35 mouse cellular contexts compared by ENCODE assay signal in the genomic region with DNA sequence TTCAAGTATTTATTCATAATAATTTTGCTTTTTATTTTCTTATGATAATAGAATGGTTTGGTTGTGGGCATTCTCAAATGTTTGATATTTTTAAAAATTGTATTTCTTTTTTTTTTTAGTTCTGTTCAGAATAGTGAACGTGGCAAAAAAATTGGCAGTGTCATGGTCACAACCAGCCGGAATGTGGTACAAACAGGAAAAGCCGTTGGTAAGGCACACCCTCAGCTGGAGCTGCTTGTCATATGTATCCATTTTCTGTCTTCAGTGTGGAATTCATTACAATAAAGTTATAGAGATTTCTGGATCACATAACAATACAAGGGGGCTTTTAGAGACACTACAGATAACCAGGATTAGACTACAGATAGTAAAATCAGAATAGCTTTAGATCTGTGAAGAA.
"Had no signal": no experiment of that assay in that cellular context is flagged by ENCODE, and none has a peak within 500 bp of the region (broad histone marks: within the 10 kb centered on the region; RNA-seq: fewer than 3 reads in every experiment).

No protein-coding gene starts in this region.

- H3K4me2 ChIP-seq: heart, embryonic 11.5 days; heart, embryonic 12.5 days; heart, embryonic 13.5 days; heart, embryonic 15.5 days; hindbrain, embryonic 12.5 days; hindbrain, embryonic 13.5 days; hindbrain, embryonic 14.5 days; hindbrain, embryonic 15.5 days; intestine, embryonic 15.5 days; kidney, embryonic 15.5 days had no signal

- H3K4me3 ChIP-seq: heart, embryonic 10.5 days; heart, embryonic 12.5 days; heart, embryonic 13.5 days; heart, embryonic 15.5 days; hindbrain, embryonic 10.5 days; hindbrain, embryonic 12.5 days; hindbrain, embryonic 13.5 days; hindbrain, embryonic 15.5 days; intestine, embryonic 15.5 days; kidney, embryonic 15.5 days; layer of hippocampus, adult 2 months had no signal

- H3K9me3 ChIP-seq: heart, embryonic 10.5 days; heart, embryonic 12.5 days; heart, embryonic 13.5 days; heart, embryonic 15.5 days; hindbrain, embryonic 10.5 days; hindbrain, embryonic 12.5 days; hindbrain, embryonic 13.5 days; hindbrain, embryonic 15.5 days; intestine, embryonic 15.5 days; kidney, embryonic 15.5 days had no signal

- H3K27me3 ChIP-seq: heart, embryonic 12.5 days; heart, embryonic 13.5 days; heart, embryonic 15.5 days; hindbrain, embryonic 12.5 days; hindbrain, embryonic 13.5 days; hindbrain, embryonic 15.5 days; intestine, embryonic 15.5 days; kidney, embryonic 15.5 days had no signal

- H3K4me1 ChIP-seq: heart, embryonic 10.5 days; heart, embryonic 12.5 days; heart, embryonic 13.5 days; heart, embryonic 15.5 days; hindbrain, embryonic 10.5 days; hindbrain, embryonic 12.5 days; hindbrain, embryonic 13.5 days; hindbrain, embryonic 15.5 days; intestine, embryonic 15.5 days; kidney, embryonic 15.5 days had no signal

- H3K27ac ChIP-seq: heart, embryonic 10.5 days; heart, embryonic 13.5 days; heart, embryonic 15.5 days; hindbrain, embryonic 10.5 days; hindbrain, embryonic 12.5 days; hindbrain, embryonic 13.5 days; hindbrain, embryonic 14.5 days; hindbrain, embryonic 15.5 days; hindbrain, postnatal 0 days; intestine, embryonic 15.5 days; kidney, embryonic 15.5 days; kidney, postnatal 0 days; layer of hippocampus, adult 2 months had no signal

- DNase-seq: heart, postnatal 10 days; heart, postnatal 14 days; heart, postnatal 36 days; heart, postnatal 4 days; kidney, adult 11 months; kidney, adult 18-20 months; kidney, adult 2 months; kidney, adult 8-10 months; kidney, adult 9 months; kidney, postnatal 10 days; kidney, postnatal 14 days; kidney, postnatal 25 days; kidney, postnatal 36 days; kidney, postnatal 4 days; layer of hippocampus, adult 9-11 months; layer of hippocampus, postnatal 36 days had no signal

- ATAC-seq: hindbrain, embryonic 16.5 days; hindbrain, postnatal 0 days; inflammation-experienced regulatory T-cells, adult 6 months; intestine, embryonic 15.5 days; intestine, embryonic 16.5 days; intestine, postnatal 0 days had no signal

- H3K9ac ChIP-seq: heart, embryonic 12.5 days; heart, embryonic 13.5 days; heart, embryonic 15.5 days; hindbrain, embryonic 12.5 days; hindbrain, embryonic 13.5 days; hindbrain, embryonic 14.5 days; hindbrain, embryonic 15.5 days; intestine, embryonic 15.5 days; kidney, embryonic 15.5 days had no signal
